Mouse (Mus musculus): ENCODE measurements around the gene Ptgfr.

The Ptgfr gene

GRCm38 (mm10) chr3:151836871-151837680, at the start of gene Ptgfr:
Gene Ptgfr (minus strand): TSS chr3:151837630.
- in situ Hi-C loops (cut with MboI; ENCODE audit: low sequenced_read_pairs), result no loop called here

GRCm38 (mm10) chr3:151883881-151884280, 46.5 kb upstream of the Ptgfr start:
- in situ Hi-C loops (cut with MboI; ENCODE audit: low sequenced_read_pairs), result no loop called here

DNA sequence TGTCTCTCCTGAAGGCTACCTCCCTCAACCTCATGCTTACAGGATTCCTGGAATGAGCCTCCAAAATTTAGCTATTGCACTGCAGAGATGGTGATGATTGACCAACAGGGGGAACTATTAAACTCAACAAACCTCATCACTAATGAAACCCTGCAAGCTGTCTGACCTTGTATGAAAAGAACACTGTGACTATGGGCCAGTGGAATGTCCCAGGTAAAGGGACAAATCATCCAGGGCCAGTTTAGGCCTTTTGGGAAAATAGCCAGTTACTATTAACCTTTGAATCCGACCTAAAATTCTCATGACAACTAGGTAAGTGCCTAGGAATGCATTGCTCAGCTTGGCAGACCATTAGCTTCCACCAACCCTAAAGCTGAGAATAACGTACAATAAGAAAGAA, 42.6 kb upstream of the Ptgfr start:
- in situ Hi-C loops (cut with MboI; ENCODE audit: low sequenced_read_pairs), result no loop called here

GRCm38 (mm10) chr3:151868970-151869369, 31.5 kb upstream of the Ptgfr start:
- in situ Hi-C loops (cut with MboI; ENCODE audit: low sequenced_read_pairs), result no loop called here

DNA sequence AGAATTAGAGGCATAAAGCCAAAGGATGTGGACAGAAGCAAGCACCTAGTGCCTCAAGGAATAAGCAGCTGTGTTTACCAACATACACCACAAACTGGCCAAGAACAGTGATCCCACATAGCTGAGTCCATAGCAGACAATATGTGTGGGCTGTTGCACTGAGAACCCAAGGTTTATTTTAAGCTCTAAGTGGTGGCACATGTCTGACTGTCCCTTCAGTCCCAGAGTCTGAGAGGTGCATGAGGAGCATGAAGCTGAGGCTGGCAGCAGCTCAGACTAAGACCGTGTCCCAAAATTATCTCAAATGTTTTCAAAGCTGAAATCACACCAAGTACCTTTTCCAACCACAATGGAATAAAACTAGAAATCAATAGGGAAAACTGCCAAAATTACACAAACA, 13.9 kb upstream of the Ptgfr start:
- in situ Hi-C loops (cut with MboI; ENCODE audit: low sequenced_read_pairs), result no loop called here

- in situ Hi-C loops (cut with MboI; ENCODE audit: low sequenced_read_pairs), result no loop called here
Measured at GRCm38 (mm10) chr3:151850621-151851020, 13.2 kb upstream of the Ptgfr start.

DNA sequence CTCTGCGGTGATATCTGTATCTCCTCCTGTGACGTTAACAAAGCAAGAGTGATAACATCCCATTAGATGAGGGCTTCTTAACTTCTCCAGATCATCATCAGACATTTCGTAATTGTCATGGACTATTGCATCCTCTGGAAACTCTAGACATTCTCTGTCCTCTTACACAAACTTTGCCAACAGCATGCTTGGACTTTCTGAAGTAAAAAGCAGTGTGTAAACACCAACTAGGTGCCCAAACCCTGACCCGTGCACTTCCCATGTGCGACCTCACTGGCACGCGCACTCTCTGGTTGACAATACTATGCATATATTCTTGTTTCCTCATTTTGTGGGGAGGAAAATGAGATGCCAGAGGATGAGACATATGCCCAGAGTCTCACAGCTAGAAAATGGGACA, 8.9 kb upstream of the Ptgfr start:
- in situ Hi-C loops (cut with MboI; ENCODE audit: low sequenced_read_pairs), result no loop called here

DNA sequence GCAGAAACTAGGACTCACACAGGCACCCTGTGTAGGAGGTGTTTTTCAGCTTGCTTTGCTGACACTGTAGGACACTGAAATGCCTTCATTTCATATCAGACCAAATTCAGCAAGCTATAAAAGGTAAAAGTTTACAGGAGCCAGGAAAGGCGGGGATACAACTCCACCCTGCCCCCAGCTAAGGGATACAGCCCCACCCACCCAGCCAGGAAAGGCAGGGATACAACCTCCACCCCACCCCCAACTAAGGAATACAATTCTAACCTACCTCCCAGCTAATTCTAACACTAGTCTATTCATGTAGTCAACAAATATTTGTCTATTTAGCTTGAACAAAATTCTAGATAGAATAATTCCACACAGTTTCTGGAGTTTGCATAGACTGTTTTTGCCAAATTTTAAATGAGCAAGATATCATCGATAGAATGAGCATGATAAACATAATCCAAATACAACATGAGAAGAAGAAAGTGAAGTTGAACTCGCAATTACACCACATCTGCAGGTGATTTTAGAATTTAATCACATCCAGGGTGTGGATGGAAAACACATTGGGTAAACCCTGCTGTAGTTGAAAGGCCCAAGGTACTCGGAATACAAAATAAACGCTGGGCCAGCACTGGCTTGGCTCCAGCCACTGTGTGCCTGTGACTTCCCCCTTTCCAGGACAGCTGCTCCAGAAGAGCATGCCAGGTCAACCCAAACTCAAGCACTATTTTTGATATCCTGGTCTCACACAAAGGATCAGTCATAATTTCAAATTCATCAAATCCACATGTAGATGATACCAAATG, 7.1 kb upstream of the Ptgfr start:
- in situ Hi-C loops (cut with MboI; ENCODE audit: low sequenced_read_pairs), result no loop called here

GRCm38 (mm10) chr3:151840688-151841087, 3.3 kb upstream of the Ptgfr start:
- in situ Hi-C loops (cut with MboI; ENCODE audit: low sequenced_read_pairs), result no loop called here

DNA sequence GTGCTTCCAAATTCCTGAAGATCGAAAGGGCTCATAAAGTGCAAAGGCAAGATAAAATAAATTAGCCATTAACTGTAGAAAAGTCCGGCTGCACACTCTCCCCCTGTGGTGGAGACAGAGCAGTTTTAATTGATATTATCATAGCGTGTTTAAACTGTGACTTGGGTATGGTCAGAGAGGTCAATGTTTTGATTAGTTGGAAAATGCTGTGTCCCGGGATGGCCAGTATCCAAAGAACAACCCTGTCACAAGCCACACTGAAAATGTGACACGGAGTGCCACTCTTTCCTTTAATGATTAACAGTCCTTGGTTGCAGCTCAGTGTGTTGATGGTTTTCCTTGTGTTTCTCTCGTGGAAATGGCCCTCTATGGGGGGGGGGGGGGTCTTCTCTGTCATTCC, 942 bp upstream of the Ptgfr start:
- in situ Hi-C loops (cut with MboI; ENCODE audit: low sequenced_read_pairs), result no loop called here

GRCm38 (mm10) chr3:151837749-151838148, 319 bp upstream of the Ptgfr start:
- in situ Hi-C loops (cut with MboI; ENCODE audit: low sequenced_read_pairs), result no loop called here

- in situ Hi-C loops (cut with MboI; ENCODE audit: low sequenced_read_pairs), result no loop called here
Measured at GRCm38 (mm10) chr3:151836451-151836850, 979 bp downstream of the Ptgfr start.

GRCm38 (mm10) chr3:151835831-151836230, 1.6 kb downstream of the Ptgfr start:
- in situ Hi-C loops (cut with MboI; ENCODE audit: low sequenced_read_pairs), result no loop called here

- in situ Hi-C loops (cut with MboI; ENCODE audit: low sequenced_read_pairs), result no loop called here
Measured at GRCm38 (mm10) chr3:151827950-151828610, 9.3 kb downstream of the Ptgfr start.

DNA sequence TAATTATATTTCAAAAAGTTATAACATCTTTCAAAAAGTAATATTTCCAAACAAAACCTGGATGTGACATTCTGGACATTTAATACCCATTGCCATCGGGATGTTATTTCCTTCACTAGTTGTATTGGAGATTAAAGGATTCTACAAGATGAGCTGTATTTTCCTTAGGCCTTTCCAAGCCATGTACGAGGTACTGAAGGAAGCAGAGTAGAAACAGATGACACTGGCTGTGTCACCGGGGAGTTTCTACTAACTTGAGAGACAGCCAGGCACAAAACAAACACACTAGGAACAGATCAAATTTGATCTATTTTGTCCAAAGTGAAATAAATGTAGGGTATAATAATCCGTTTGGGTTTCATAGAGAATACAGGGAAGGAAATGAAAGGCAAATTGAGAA, 17.6 kb downstream of the Ptgfr start:
- in situ Hi-C loops (cut with MboI; ENCODE audit: low sequenced_read_pairs), result no loop called here

- in situ Hi-C loops (cut with MboI; ENCODE audit: low sequenced_read_pairs), result no loop called here
Measured at GRCm38 (mm10) chr3:151818265-151818664, 19.2 kb downstream of the Ptgfr start.

DNA sequence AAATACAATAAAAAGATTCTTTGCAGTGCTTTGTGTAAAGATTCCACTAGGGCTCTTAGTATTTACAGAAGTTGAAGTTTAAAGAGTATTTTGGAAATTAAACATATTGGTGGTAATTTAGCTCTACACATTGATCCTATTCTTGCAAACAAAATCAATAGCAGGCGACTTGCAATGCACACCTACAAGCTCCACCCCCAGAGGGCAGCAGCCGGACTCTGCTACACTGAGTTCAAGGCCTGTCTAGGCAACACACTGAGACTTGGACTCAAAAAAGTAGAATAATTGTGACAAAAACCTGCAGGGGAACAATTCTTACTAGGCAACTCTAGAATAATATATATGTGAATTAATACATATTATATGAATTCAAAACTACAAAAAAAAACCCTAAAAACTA, 28.8 kb downstream of the Ptgfr start:
- in situ Hi-C loops (cut with MboI; ENCODE audit: low sequenced_read_pairs), result no loop called here

GRCm38 (mm10) chr3:151788622-151789021, 48.8 kb downstream of the Ptgfr start:
- in situ Hi-C loops (cut with MboI; ENCODE audit: low sequenced_read_pairs), result no loop called here

- in situ Hi-C loops (cut with MboI; ENCODE audit: low sequenced_read_pairs), result no loop called here
Measured at GRCm38 (mm10) chr3:151775089-151775488, 62.3 kb downstream of the Ptgfr start.

- in situ Hi-C loops (cut with MboI; ENCODE audit: low sequenced_read_pairs), result no loop called here
Measured at GRCm38 (mm10) chr3:151771074-151771473, 66.4 kb downstream of the Ptgfr start.

- in situ Hi-C loops (cut with MboI; ENCODE audit: low sequenced_read_pairs), result no loop called here
Measured at GRCm38 (mm10) chr3:151749737-151750136, 87.7 kb downstream of the Ptgfr start, which contains the start of gene Ifi44. Gene Ifi44 (minus strand): TSS chr3:151749960.

GRCm38 (mm10) chr3:151748514-151748913, 88.9 kb downstream of the Ptgfr start:
- in situ Hi-C loops (cut with MboI; ENCODE audit: low sequenced_read_pairs), result no loop called here

Data from CH12F3 (cell line).